Mouse (Mus musculus) forebrain, postnatal 0 days (tissue): ENCODE measurements around the gene Pax2. TPM values are rescaled to one million over a fixed set of nuclear protein-coding genes. Genes with fewer than 3 reads are reported as not detected.

ENCODE experiments used
- ATAC-seq: fragments of 200-750 bp; cut with Nextera tagmentation; 2 replicates; pipeline ENCODE4 v1.8.0; 2017; ENCODE audit warnings: mild to moderate bottlenecking, moderate library complexity
- DNase-seq: peaks from one replicate; pipeline ENCODE4 v3.0.0-alpha.2; 2015
- H3K27ac ChIP-seq: fragments of 300-500 bp; sonication (generic); 2 replicates; pipeline ENCODE4 v1.5.1; 2014; ENCODE audit warnings: low read depth, mild to moderate bottlenecking, antibody characterized with exemption, low read length, moderate library complexity, mixed read lengths
- H3K27me3 ChIP-seq: fragments of 300-500 bp; sonication (generic); 2 replicates; pipeline ENCODE4 v1.6.1; 2014; ENCODE audit warnings: mild to moderate bottlenecking, low read length, mixed read lengths; ENCODE audit not compliant: insufficient read depth
- H3K36me3 ChIP-seq: fragments of 300-500 bp; sonication (generic); 2 replicates; pipeline ENCODE4 v1.6.1; 2014; ENCODE audit warnings: mild to moderate bottlenecking, moderate library complexity; ENCODE audit not compliant: insufficient read depth
- H3K4me1 ChIP-seq: fragments of 300-500 bp; sonication (generic); 2 replicates; pipeline ENCODE4 v1.6.1; 2014; ENCODE audit warnings: antibody characterized with exemption; ENCODE audit not compliant: insufficient read depth
- H3K4me2 ChIP-seq: fragments of 300-500 bp; sonication (generic); 2 replicates; pipeline ENCODE4 v1.6.1; 2014; ENCODE audit warnings: low read depth, mild to moderate bottlenecking, moderate library complexity
- H3K4me3 ChIP-seq: fragments of 300-500 bp; sonication (generic); 2 replicates; pipeline ENCODE4 v1.5.1; 2014; ENCODE audit warnings: low read depth, low read length, mixed read lengths
- H3K9ac ChIP-seq: fragments of 300-500 bp; sonication (generic); 2 replicates; pipeline ENCODE4 v1.6.1; 2014; ENCODE audit warnings: mild to moderate bottlenecking
- H3K9me3 ChIP-seq: fragments of 300-500 bp; sonication (generic); 2 replicates; pipeline ENCODE4 v1.6.1; 2016; ENCODE audit warnings: low read length
- CTCF ChIP-seq: sonication (generic); IDR thresholded peaks from 2 replicates; pipeline ENCODE4 v1.5.1; 2016; ENCODE audit warnings: antibody characterized with exemption, control low read depth, low read depth
- whole genome bisulfite sequencing: fragments of 180-500 bp; shearing (Covaris S2); extraction: QIAGEN DNeasy Blood & Tissue Kit; methylation state at CpG from one replicate; pipeline ENCODE4 v1.1.7; 2014; 5-methylcytosine and 5-hydroxymethylcytosine counted together
- polyA plus RNA-seq: library from polyadenylated mRNA; unstranded; fragments of >200 nt; fragmentation: Nextera tagmentation; extraction: Ambion mirVana; gene quantifications from 2 replicates; pipeline ENCODE4 v1.2.1, GENCODE M21; 2015
- total RNA-seq: library from RNA; depleted of rRNA; stranded (reverse); fragments of >200 nt; gene quantifications from 2 replicates; pipeline ENCODE4 v1.2.3, GENCODE M21; 2014

Gene Pax2
- total and polyA plus RNA-seq, 2 experiments from 2014 or later, result 0.05 to 0.06 TPM

GRCm38 (mm10) chr19:44812666-44813429 lies 57.0 kb downstream of the Pax2 start:
- no peaks in the 10 kb centered on the region for H3K4me1 ChIP-seq
- H3K9me3 ChIP-seq, result no peaks in the 10 kb centered on the region
- no peaks in the 10 kb centered on the region; the same call in 1 of the 2 replicates for H3K27me3 ChIP-seq
- no peak overlapping the region for H3K4me3 ChIP-seq
- H3K36me3 ChIP-seq, result no peaks in the 10 kb centered on the region
- no peak for ATAC-seq
- no peak overlapping the region for H3K9ac ChIP-seq
- no peak for DNase-seq
- 70% methylated on average over 13 of the region's 13 CpGs for WGBS
- TF ChIP-seq CTCF, result no peak
- no peak overlapping the region for H3K27ac ChIP-seq
- H3K4me2 ChIP-seq, result no peak overlapping the region

GRCm38 (mm10) chr19:44815111-44815510 lies 59.3 kb downstream of the Pax2 start:
- no peak for TF ChIP-seq CTCF
- DNase-seq (no peak), ATAC-seq (no peak)
- no peak overlapping the region for H3K4me2 ChIP-seq
- H3K4me3 ChIP-seq, result no peak overlapping the region
- no peaks in the 10 kb centered on the region for H3K9me3 ChIP-seq
- no peaks in the 10 kb centered on the region; the same call in 1 of the 2 replicates for H3K27me3 ChIP-seq
- WGBS, result 96% methylated on average over 3 of the region's 3 CpGs
- H3K9ac ChIP-seq, result no peak overlapping the region
- H3K4me1 ChIP-seq, result no peaks in the 10 kb centered on the region
- no peak overlapping the region for H3K27ac ChIP-seq
- H3K36me3 ChIP-seq, result no peaks in the 10 kb centered on the region

GRCm38 (mm10) chr19:44817403-44818128 lies 61.7 kb downstream of the Pax2 start:
- no peak for ATAC-seq
- Histone ChIP-seq H3K4me2 (no peak overlapping the region), H3K4me3 (no peak overlapping the region), H3K27ac (no peak overlapping the region), H3K27me3 (no peaks in the 10 kb centered on the region; the same call in 1 of the 2 replicates), H3K36me3 (no peaks in the 10 kb centered on the region), H3K9ac (no peak overlapping the region), H3K9me3 (no peaks in the 10 kb centered on the region), H3K4me1 (no peaks in the 10 kb centered on the region)
- no peak for DNase-seq
- WGBS, result 36% methylated on average over 14 of the region's 14 CpGs
- no peak for TF ChIP-seq CTCF

GRCm38 (mm10) chr19:44818676-44819075 lies 62.8 kb downstream of the Pax2 start:
- ATAC-seq (no peak), DNase-seq (no peak)
- 83% methylated on average over 6 of the region's 6 CpGs for WGBS
- no peak for TF ChIP-seq CTCF
- Histone ChIP-seq H3K4me2 (no peak overlapping the region), H3K27me3 (no peaks in the 10 kb centered on the region; the same call in 1 of the 2 replicates), H3K27ac (no peak overlapping the region), H3K9me3 (no peaks in the 10 kb centered on the region), H3K4me3 (no peak overlapping the region), H3K4me1 (no peaks in the 10 kb centered on the region), H3K9ac (no peak overlapping the region), H3K36me3 (no peaks in the 10 kb centered on the region)

- Histone ChIP-seq H3K4me2 (no peak overlapping the region), H3K9me3 (no peaks in the 10 kb centered on the region), H3K36me3 (no peaks in the 10 kb centered on the region), H3K27me3 (no peaks in the 10 kb centered on the region; the same call in 1 of the 2 replicates), H3K27ac (no peak overlapping the region), H3K4me1 (no peaks in the 10 kb centered on the region), H3K4me3 (no peak overlapping the region), H3K9ac (no peak overlapping the region)
- ATAC-seq (no peak), DNase-seq (no peak)
- no peak for TF ChIP-seq CTCF
- WGBS, result 51% methylated on average over 3 of the region's 3 CpGs
Measured at GRCm38 (mm10) chr19:44821581-44821980, 65.7 kb downstream of the Pax2 start.

- 65% methylated on average over 5 of the region's 5 CpGs for whole genome bisulfite sequencing
Measured at GRCm38 (mm10) chr19:44822295-44822694, 66.5 kb downstream of the Pax2 start.

GRCm38 (mm10) chr19:44823657-44824056 lies 67.8 kb downstream of the Pax2 start:
- Histone ChIP-seq H3K4me3 (no peak overlapping the region), H3K9ac (no peak overlapping the region), H3K27me3 (no peaks in the 10 kb centered on the region; the same call in 1 of the 2 replicates), H3K9me3 (no peaks in the 10 kb centered on the region), H3K36me3 (no peaks in the 10 kb centered on the region), H3K27ac (no peak overlapping the region), H3K4me2 (no peak overlapping the region), H3K4me1 (no peaks in the 10 kb centered on the region)
- DNase-seq (no peak), ATAC-seq (no peak)
- no peak for TF ChIP-seq CTCF
- WGBS, result 73% methylated on average over 3 of the region's 3 CpGs

More at GRCm38 (mm10) chr19:44822295-44822694, 66.5 kb downstream of the Pax2 start:
- Histone ChIP-seq H3K27me3 (no peaks in the 10 kb centered on the region; the same call in 1 of the 2 replicates), H3K36me3 (no peaks in the 10 kb centered on the region), H3K9me3 (no peaks in the 10 kb centered on the region), H3K4me2 (no peak overlapping the region), H3K4me1 (no peaks in the 10 kb centered on the region), H3K27ac (no peak overlapping the region), H3K4me3 (no peak overlapping the region), H3K9ac (no peak overlapping the region)
- TF ChIP-seq CTCF, result peak; percentile 46
- ATAC-seq (no peak; the same call in 1 of the 2 replicates), DNase-seq (no peak)
